Mouse (Mus musculus): ENCODE data around the gene 1810009A15Rik. TPM values are rescaled to one million over a fixed set of nuclear protein-coding genes. Genes with fewer than 3 reads are reported as not detected.
A peak's percentile ranks its signal among the peaks of the same experiment; 100 is the strongest.
"Not testable (repeated sequence)": the region's sequence is repeated elsewhere in the genome, so short reads cannot be mapped to it uniquely, and the experiment has no call there.

The 1810009A15Rik gene
- polyA plus RNA-seq, 1 experiment from 2014 or later, result 80.7 TPM

GRCm38 (mm10) chr19:8875031-8875430, 13.6 kb upstream of the 1810009A15Rik start:
- no peak for DNase-seq (ENCODE audit: low spot score)

- DNase-seq (ENCODE audit: low spot score), result peak; percentile 92
Measured at GRCm38 (mm10) chr19:8880311-8881033, 8.2 kb upstream of the 1810009A15Rik start, which contains the start of gene Uqcc3. Gene Uqcc3, minus strand, starts transcription at chr19:8880923.

DNA sequence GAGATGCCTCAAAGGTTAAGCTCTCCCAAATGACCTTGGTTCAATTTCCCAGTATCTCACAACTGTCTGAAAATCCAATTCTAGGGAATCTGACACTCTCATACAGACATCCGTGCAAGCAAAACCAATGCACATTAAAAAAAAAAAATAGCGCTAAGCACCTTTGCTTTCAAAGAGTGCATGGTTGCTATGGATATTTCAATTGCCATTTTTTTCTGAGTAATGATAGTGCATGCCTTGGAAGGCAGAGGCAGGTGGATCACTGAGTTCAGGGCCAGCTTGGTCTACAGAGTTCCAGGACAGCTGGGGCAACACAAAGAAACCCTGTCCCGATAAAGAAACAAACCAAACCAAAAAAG, 7.6 kb upstream of the 1810009A15Rik start:
- DNase-seq (ENCODE audit: low spot score), result no peak

- DNase-seq (ENCODE audit: low spot score), result no peak
Measured at GRCm38 (mm10) chr19:8883616-8884015, 5.0 kb upstream of the 1810009A15Rik start, which contains the start of the genes Lbhd1 and Gm49403. Gene Lbhd1, plus strand, starts transcription at chr19:8883732. Gene Gm49403, plus strand, starts transcription at chr19:8883930.

DNA sequence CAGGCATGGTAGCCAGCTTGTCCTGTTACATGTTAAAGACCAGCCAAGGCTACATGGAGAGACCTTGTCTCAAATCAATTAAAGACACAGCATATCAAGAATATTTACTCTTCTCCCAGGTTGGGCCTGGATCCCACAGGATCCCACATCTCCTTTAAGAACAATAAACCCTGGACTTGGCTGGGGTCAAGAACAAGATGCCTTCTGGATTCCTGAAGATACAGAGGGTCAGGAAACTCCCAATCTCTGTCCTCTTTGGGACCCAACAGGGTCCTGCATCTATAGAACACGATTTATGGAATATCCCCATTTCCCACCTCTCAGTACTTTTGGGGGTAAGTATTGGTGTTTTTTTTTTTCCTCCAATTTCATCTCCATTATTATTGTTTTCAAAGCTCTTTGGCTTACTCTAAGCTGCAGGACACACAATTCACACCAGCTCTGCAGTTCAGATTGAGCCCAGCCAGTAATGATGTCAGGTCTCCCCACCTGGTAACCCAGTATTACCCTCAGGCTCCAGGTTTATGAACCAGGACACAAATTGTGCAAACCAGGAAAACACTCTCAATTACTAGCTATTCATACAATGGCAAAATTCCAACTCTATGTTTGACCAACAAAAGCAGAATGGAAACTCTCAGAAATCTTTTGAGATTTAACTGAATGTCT, 1.6 kb upstream of the 1810009A15Rik start:
- no peak for DNase-seq (ENCODE audit: low spot score)

DNA sequence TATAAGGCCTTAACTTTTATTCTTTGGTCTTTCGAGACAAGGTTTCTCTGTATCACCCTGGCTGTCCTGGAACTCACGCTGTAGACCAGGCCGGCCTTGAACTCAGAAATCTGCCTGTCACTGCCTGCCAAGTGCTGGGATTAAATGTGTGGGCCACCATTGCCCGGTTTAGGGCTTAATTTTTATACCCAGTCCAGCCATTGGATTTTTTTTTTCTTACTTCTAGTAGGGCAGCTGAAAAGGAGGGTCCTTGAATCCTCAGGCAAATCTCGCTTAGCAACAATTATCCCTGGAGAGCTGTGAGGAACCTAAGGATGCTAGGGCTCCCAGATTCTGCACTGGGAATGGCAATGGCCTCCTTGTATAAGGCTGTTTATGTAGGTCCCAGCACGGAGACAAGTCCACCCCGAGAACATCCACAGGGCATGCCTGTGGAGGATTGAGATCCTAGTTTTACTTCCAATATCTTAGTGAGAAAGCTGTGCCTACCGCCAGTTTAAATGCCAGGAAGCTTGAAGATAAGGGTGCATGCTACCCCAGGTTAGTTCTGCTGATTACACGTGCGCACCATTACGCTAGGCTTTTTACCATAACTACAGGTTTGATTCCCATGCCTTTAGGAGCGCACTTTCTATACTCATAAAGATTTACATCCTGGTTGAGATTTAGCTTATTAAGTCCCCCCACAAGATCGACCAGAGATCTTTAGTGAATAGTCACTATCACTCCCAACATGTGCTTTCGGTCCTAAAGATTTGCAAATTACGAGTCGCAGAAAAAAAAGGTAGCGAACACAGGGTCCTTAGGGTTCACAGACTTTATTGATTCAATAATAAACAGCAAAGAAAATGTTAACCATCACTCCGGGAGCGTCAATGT, 829 bp upstream of the 1810009A15Rik start:
- DNase-seq (ENCODE audit: low spot score), result no peak

- peak; percentile 85 for DNase-seq (ENCODE audit: low spot score)
Measured at GRCm38 (mm10) chr19:8892829-8893766, 4.4 kb downstream of the 1810009A15Rik start, which contains the start of gene Ints5. Gene Ints5, plus strand, starts transcription at chr19:8893005.

- no peak for DNase-seq (ENCODE audit: low spot score)
Measured at GRCm38 (mm10) chr19:8895397-8895960, 6.8 kb downstream of the 1810009A15Rik start.

DNA sequence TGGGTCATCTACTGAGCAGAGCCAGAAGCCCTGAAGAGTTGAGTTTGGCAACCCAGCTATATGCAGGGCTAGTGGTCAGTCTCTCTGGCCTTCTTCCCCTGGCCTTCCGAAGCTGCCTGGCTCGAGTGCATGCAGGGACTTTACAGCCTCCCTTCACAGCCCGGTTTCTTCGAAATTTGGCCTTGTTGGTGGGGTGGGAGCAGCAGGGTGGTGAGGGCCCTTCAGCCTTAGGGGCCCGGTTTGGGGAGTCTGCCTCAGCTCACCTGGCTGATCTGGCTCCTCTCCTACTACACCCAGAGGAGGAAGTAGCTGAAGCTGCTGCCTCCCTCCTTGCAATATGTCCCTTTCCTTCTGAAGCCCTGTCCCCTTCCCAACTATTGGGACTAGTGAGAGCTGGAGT, 7.6 kb downstream of the 1810009A15Rik start:
- not testable (repeated sequence) for DNase-seq (ENCODE audit: low spot score)

GRCm38 (mm10) chr19:8897211-8897864, 8.7 kb downstream of the 1810009A15Rik start:
- DNase-seq (ENCODE audit: low spot score), result peak; percentile 9

GRCm38 (mm10) chr19:8897865-8898495, 9.3 kb downstream of the 1810009A15Rik start, which contains the start of gene Ganab:
Gene Ganab, plus strand, starts transcription at chr19:8898071.
- DNase-seq (ENCODE audit: low spot score), result peak; percentile 96

- peak; percentile 27 for DNase-seq (ENCODE audit: low spot score)
Measured at GRCm38 (mm10) chr19:8898576-8898975, 9.9 kb downstream of the 1810009A15Rik start.

GRCm38 (mm10) chr19:8899079-8899478, 10.4 kb downstream of the 1810009A15Rik start:
- no peak for DNase-seq (ENCODE audit: low spot score)

DNA sequence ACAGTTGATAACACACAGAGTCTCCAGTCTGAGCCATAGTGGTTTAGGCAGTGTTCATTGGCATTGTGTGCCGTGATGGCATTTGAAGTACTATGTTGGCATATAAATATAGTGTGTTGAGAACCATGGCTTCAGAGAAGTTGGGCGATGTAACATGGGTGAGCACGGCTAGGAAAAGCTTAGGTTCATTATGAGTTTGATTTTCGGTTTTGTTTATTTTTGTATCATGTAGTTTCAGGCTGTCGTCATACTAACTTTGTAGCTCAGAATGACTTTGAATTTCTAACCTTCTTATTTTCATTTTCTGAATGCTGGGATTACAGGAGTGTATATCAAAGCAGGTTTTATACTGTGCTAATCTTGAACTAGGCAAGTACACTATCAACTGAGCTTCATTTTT, 14.8 kb downstream of the 1810009A15Rik start:
- DNase-seq (ENCODE audit: low spot score), result no peak

DNA sequence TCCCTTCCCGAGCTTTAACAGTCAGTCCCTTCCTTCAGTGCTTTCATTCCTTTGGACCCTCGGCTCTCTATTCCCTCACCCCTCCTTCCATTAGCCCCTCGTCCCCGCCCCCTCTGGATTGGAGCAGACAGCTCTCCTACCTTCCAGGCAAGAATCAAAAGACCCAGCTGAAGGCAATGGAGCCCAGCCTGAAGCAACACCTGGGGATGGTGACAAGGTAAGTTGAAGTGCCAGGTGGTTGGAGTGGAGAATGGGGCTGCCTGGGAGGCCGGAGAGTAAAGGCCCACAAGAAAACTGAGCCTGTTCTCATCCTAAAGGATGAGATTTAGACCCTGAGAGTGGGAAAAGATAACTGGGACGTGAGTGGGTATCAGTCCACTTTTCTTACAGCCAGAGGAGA, 19.9 kb downstream of the 1810009A15Rik start:
- DNase-seq (ENCODE audit: low spot score), result no peak

DNA sequence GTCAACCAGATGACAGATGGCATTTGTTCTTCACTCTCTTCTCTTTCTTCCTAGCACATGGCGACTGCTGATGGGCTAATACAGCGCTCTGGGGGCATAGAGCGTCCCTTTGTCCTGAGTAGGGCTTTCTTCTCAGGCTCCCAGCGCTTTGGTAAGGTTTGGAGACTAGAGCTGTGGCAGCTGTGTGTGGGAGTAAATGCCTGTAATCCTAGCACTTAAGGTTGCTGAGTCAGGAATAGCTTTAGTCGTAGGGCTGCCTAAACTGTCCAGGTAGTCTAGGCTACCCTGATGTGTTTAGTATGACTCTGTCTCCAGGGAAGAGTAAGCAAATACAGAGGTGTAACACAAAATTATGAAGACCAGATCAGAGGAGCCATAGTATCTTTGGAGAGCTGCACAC, 23.2 kb downstream of the 1810009A15Rik start:
- DNase-seq (ENCODE audit: low spot score), result no peak

DNA sequence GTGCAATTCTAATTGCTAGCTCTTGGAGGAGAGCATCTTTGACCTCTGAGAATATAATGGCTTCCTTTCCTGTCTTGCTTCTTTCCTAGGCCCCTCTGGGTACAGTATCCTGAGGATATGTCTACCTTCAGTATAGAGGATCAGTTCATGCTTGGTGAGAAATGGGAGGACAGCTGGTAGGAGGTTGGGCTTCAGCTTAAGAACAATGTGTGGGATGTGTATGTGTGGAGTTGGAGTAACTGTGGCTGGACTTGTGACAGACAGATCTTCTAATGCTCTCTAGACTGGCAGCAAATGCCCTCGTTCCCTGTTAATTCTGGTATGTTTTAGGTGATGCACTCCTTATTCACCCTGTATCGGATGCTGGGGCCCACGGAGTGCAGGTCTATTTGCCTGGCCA, 25.6 kb downstream of the 1810009A15Rik start:
- no peak for DNase-seq (ENCODE audit: low spot score)

DNA sequence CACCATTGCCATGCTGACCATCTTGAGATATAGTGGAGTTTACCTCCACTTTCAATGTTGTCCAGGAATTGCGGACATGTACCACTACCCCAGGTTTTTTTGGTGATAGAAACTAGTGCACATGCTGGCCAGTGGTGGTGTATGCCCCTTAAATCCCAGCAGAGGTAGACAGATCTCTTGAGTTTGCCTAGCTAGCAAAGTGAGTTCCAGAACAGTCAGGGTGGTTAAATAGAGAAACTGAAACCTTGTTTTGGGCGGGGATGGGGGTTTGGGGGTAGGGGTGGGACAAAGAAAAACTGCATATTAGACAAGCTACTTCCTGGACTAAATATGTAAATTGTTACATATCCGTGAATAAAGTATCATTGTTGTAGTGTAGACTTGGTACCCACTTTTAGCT, 30.3 kb downstream of the 1810009A15Rik start:
- no peak for DNase-seq (ENCODE audit: low spot score)

DNA sequence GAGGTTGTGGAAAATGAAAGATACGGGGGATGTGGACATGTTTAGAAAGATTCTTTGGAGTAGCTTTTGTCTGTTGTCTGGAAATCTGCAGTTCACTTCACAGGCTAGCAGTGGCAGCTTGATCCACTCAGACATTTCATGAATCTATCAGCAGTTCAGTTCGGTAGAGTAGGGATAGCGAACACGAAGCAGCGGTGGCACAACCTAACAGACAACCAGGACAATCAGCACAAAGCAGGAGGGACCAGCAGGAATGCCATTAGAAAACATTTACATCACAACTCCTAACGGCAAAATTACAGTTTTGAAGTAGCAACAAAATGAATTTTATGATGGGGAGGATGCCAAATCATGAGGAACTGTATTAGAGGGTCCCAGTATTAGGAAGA, 31.0 kb downstream of the 1810009A15Rik start:
- DNase-seq (ENCODE audit: low spot score), result no peak
